Mouse (Mus musculus): Measurements from ENCODE around the gene Ifnar1.
"Not testable (repeated sequence)": the region's sequence is repeated elsewhere in the genome, so short reads cannot be mapped to it uniquely, and the experiment has no call there.

Ifnar1 gene

DNA sequence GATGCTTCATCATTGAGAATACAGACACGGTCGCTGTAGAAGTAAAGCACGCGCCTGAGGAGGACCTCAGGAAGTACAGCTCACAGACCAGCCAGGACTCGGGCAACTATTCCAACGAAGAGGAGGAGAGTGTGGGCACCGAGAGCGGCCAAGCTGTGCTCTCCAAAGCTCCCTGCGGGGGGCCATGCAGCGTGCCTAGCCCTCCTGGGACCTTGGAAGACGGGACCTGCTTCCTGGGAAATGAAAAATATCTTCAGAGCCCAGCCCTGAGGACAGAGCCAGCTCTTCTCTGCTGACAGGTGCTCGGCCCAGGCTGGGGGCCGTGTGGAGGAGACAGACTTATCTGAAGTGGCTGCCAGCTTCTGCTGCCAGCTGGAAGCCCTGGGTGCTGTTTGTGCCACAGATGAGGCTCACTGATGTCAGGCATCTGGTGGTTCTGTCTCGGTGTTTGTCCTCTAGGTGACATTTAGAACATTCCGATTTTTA is 20.1 kb downstream of the Ifnar1 start:
- peak; percentile 24 to 40 for DNase-seq (ENCODE audit: low spot score in 2 of 2)

DNA sequence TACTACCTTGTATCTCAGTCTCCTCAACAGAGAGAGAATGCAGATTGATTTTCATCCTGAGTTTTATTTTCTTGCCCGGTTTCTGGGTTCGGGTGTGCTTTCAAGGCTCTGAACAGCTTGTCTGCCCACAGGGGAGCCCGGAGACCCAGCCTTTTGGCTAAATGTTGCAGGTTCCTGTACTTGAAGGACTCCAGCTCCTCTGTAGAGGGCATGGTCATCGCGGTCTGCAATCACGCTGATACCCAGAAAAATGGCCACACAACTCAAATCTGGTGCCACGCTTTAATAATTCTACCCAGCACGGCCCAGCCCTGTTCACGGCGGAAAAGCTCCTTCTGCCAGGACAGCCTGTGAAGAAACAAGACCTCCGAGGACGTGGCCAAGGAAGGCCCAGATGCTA is 21.4 kb downstream of the Ifnar1 start:
- DNase-seq (ENCODE audit: low spot score in 2 of 2) = no peak

DNA sequence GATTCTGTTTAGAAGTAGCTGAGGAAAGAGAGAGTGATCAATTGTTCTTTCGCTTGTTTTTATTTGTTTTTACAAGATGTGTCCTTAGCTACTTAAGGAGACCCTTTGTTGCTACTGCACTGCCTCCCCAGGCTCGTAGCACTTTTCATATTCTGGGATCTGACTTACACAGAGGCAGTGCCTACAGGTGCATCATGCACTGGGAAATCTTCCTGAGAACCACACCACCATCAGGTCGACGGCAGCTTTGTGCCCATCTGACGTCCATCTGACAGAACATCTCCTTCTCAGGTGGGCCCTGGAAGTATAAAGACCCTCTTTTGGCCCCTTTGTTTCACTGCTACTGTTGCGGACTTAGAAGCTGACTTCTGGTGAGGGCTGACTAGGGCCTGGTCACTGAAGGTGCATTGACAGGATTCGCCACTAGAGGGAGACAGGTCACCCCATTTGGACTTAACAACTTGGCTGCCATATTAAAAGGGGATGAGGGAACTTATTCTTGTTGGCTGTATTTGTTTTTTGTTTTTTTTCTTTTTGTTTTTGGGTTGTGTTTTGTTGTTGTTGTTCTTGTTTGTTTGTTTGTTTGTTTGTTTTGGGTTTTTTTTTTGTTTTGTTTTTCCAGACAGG is 27.2 kb downstream of the Ifnar1 start:
- DNase-seq (ENCODE audit: low spot score in 2 of 2) = peak; percentile 68 to 81

DNA sequence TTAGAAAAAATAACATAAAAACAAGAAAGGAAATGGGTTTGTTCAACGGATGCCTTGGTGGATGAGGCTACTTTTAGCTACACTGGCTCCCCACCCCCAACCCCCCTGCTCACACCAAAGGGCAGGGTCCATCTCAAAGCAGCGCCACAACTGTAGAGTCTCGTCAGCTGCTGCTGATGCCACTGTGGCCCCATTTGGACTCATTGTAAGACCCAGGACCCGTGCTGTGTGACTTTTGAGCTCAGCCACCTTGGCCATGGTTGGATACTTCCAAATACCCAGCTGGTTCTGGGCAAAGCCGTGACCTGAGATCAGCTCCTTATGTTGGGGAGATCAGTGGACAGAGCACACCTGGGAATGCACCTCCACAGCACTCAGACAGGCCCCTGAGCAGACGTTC is 28.1 kb downstream of the Ifnar1 start:
- no peak for DNase-seq (ENCODE audit: low spot score in 2 of 2)

DNA sequence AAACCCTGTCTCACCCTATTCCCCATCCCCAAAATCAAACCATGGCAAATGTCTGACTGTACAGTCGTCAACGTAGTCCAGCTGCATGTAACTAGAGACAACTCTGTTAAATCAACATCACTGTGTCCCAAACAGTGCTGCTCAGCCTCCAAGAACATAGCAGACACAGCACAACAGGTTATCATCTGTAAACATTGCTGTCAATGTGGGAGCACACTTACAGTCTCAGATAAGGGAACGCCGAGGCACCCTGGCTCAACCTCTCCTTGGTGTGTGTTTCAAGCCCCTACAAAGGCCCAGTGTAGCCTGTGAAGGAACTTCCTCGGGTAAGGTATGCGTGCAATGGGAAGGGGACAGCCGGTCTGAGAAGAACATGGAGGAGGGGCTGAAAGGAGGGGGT is 32.0 kb downstream of the Ifnar1 start:
- DNase-seq (ENCODE audit: low spot score in 2 of 2) = no peak

DNA sequence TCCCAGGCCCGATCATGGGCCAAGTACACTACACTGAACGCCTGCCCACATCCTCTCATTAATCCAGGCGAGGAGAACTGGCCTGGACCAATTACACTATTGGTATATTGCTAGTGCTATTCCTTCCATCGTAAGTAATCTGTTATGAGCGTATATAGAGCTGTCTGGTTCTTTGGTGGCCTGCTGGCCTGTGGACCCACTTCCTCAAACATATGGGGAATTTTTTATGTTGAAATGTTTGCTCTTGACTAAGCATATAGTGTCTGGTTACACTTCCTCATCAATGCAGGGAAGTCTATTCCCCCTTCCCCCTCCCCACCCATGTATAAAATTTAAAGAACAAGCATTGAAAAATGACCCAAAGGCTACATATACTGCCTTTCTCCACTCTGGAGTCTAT is 37.0 kb downstream of the Ifnar1 start:
- DNase-seq (ENCODE audit: low spot score in 2 of 2) = no peak

DNA sequence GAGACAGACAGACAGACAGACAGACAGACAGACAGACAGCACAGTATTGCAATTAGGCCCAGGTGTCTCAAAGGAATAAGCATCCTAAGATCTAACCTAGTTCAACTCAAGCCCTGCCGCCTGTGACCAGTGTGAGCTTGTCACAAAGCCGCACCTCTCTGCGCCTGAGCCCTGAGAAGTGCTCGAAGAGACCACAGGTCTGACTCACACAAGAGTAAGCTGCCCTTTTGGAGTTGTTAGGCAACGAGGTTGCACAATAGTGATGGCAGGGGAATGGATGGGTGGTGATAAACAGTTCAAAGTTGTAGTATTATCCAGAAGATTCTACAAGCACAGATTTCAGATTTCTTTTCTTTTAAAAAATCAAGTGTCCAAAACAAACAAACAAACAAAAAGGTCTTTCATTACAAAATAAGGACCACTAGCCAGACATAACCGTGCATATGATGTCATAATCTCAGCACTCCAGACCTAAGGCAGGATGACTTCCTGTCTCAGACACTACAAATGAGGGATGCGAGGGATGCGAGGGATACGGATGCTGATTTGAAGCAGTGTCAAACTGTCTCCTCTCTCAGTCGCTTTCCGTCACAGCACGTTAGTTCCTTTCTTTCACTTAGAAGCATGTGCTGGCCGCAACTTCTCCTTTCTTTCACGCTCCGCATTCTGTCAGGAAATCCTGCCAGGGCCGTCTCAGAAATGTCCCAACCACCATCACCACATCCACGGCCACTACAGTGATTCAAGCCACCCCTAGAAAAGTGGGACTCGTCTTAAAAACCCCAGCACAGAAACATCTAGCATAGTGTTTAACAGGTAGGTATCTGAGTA is 37.7 kb downstream of the Ifnar1 start:
- DNase-seq (ENCODE audit: low spot score in 2 of 2) = peak in 1 of 2 experiments; percentile 57

DNA sequence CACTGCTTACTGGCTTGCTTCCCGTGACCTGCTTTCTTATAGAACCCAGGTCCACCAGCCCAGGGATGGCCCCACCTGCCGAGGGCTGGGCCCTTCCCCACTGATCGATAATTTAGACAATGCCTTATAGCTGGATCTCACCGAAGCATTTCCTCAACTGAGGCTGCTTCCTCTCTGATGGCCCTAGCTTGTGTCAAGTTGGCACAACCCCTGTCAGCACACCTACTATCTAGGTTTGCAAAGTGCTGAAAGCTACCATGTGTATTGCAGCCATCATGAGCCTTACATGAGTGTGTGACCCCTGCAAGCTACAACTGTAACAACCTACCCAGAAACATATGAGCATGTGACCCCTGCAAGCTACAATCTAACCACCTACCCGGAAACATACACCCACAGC is 39.2 kb downstream of the Ifnar1 start:
- no peak for DNase-seq (ENCODE audit: low spot score in 2 of 2)

DNA sequence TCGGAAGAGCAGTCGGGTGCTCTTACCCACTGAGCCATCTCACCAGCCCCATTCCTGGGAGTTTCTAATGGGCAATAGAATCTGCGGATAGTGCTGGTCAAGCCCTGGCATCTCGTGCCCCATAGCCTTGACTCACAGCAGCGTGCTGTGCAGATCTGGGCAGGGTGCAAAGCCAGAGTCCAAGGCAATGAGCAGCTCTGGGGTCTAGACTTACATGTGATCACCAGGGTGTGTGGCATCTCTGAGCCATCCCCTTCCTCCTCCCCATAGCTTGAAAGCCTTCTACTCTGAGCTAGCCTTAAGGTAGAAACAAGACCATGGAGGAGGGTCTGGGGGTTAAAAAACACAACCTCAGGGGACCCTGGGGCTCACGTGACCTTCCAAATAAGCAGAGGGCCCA is 41.2 kb downstream of the Ifnar1 start:
- no peak for DNase-seq (ENCODE audit: low spot score in 2 of 2)

DNA sequence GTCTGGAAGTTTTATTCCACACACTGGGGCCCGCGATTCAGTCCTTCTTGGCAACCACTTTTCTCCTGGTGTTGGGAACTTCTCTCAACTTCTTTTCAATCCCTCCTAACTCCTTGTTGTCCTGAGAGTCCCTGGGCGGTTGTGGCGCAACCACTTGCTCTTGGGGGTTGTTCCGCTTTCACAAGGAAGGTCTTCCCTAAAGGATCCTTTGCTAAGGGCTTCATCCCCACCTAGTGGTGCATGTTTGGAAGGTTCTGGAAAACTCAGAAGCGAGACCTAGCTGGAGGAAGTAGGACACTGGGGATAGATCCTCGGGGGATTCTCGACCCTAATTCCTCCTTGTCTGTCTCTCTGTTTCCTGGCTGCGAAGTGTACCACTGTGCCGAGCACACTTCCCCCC is 42.0 kb downstream of the Ifnar1 start:
- peak; percentile 67 to 71 for DNase-seq (ENCODE audit: low spot score in 2 of 2)

DNA sequence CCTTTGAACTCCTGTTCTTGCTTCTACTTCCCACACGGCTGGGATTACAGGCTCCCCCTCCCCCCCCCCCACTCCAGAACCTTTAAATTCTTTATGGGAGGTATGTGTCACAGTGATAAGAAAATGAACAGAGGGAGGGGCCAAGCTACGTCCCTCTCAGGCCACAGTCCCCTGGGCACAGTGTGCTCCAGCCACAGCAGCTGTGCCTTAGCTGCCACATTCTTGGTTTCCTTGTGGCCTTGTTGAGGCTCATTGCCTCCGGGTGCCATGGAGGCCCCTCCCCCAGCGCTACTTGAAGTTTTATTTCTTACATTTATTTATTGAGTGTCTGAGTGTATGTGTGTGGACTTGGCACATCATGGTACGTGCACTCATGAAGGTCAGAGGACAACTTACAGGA is 42.5 kb downstream of the Ifnar1 start:
- no peak for DNase-seq (ENCODE audit: low spot score in 2 of 2)

DNA sequence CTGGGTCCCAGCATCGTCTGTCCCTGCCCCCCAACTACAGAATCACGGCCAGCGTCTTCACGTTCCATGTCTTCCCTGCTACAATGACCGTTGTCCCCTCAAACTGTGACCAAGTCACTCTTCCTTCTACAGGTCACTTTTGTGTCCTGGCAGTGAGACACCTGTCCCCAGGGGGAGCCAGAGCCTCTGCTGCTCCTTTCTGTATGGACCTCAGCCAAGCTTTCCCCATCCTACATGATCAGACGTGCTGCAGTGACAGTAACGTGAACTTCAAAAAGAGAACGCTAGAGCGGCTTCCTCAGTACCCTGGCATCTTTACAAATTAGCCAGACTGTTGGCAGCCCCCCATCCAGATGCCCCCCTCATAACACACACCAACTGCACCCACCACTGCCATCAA is 43.5 kb downstream of the Ifnar1 start:
- no peak for DNase-seq (ENCODE audit: low spot score in 2 of 2)

DNA sequence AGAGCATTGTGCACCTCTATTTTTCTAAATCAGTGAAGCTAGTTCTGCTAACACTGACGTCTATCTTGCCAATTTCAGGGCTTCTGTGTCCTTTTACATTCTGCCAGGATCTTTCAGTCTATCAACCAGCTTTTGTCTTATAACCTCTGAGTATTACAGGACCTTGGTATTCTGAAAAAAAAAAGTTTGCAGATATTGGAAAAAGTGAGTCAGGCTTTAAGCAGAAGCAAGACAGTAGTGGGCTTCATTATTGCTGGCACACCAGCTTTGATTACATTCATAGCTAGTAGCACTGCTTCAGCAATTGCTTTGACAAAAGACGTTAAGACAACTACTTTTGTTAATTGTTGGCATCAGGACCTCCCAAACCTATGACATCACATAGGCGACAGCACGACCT is 45.8 kb downstream of the Ifnar1 start:
- DNase-seq (ENCODE audit: low spot score in 2 of 2) = not testable (repeated sequence)

DNA sequence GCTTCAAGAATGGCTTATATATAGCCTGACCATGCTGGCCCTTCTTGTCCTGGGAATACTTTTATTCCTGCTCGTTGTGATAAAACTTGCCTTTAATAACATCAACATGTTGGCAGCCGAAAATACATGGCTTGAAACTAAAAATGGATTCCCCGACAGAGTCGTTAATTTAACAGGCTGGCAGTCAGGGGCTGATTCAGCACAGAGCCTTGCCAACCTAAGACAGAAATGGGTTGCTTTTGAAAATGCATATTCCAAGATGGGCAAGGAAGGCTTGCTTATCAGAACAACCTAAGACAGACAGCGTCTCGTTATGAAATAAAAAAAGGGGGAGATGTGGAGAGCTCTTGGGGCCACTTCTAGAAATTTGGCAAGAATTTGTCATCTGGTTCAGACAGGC is 46.8 kb downstream of the Ifnar1 start:
- DNase-seq (ENCODE audit: low spot score in 2 of 2) = no peak

DNA sequence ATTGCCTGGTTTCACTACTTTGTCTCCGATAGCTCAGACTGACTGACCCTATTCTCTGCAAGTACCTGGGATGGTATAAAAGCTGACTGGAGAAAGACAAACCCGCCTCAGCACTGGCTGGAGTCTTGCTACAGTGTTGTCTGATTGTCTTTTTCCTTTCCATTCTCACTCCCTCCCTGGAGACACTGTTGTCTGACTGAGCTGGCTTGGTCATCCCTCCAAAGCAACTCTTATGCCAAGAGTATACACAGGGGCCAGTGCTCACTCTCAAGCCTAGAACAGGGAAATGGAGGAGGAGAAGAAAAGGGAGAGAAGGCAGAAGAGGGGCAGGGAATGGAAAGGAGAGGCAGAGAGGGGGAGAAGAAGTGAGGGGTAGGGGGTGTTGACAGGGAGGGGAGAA is 47.4 kb downstream of the Ifnar1 start:
- DNase-seq (ENCODE audit: low spot score in 2 of 2) = no peak

DNA sequence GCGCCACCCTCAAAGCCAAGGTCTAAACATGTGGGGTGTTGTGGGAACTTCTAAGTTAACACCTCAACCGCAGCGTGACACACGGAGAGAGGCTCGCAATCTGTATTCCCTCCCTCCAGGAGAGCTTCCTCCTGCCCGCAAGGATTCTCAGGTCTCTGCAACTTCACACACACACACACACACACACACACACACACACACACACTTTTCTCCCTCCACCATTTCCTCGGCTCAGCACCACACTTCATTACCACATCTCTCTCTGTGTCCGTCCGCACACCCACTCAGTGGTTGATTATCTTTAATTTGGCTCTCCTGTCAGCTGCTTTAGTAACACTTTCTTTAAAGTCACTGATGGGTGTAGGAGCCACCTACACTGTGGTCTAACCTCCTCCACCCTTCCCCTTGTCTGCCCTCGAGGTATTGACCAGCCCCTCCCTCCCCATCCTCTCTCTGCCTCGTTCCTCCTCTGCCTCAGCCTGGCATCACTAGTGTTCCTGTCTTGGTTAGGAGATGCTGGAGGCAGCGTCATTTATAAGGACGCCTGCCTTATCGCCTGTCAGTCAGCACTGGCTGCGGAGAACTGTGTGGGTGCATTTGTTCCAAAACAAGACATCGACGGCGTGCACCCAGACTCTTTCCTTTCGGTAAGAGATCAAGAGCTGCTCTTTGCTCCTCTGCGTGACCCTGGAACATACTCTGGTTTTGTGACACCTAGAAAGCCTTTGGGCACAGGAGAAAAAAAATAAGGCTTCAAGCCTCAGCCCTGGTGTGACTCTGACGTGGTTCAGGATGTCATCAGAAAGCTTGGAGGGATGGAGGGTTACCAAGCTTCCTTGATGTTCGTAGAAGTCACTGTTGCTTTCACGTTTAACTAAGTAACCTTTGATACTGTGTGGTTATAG is 48.3 kb downstream of the Ifnar1 start:
- no peak for DNase-seq (ENCODE audit: low spot score in 2 of 2)

DNA sequence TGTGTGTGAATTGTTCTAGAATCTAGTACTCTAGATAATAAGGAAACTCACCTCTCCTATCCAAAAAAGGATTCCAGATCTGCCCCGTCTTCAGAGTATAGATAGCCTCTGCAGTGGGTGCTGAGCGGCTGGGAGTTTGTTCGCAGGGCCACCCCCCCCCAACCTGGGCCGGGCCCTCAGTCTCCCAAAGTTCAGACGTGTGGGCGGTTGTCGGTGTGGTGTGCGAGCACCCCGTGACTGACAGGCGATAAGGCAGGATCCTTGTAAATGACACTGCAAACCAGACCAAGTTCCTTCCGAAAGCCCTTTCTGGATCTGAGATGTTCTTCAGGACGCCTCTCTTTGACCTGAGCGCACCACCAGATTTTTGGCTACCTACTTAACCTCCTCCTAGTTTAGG is 49.4 kb downstream of the Ifnar1 start:
- no peak for DNase-seq (ENCODE audit: low spot score in 2 of 2)

DNA sequence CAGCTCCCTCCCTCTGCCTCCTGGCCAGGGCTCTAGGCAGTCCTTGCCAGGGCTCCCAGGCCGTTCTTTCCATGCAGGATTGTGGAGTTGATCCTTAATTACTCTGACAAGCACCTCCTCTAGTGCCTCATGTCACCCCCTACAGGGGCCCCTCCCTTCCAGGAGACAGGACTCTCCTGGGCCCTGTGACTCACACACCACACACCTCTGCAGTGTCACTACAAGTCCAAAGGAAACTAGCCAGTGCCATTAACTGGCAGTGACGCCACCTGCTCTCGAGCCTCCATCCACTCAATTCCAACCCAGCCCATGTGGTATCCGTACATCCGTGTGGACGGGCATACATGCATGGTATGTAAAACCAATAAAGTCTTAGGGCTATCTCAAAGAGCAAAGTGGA is 49.9 kb downstream of the Ifnar1 start:
- no peak for DNase-seq (ENCODE audit: low spot score in 2 of 2)

DNA sequence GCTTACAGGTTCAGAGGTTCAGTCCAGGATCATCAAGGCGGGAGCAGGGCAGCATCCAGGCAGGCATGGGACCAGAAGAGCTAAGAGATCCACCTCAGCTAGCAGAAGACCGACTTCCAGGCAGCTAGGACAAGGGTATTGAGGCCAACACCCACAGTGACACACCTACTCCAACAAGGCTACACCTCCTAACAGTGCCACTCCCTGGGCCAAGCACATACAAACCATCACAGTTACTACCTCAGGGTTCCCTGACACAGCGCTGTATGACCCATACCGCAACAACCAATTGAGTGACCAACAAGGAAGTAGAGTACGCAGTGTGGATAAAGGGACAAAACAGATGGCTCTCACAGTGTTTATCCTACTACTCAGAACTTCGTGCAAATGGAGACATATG is 51.3 kb downstream of the Ifnar1 start:
- no peak for DNase-seq (ENCODE audit: low spot score in 2 of 2)

DNA sequence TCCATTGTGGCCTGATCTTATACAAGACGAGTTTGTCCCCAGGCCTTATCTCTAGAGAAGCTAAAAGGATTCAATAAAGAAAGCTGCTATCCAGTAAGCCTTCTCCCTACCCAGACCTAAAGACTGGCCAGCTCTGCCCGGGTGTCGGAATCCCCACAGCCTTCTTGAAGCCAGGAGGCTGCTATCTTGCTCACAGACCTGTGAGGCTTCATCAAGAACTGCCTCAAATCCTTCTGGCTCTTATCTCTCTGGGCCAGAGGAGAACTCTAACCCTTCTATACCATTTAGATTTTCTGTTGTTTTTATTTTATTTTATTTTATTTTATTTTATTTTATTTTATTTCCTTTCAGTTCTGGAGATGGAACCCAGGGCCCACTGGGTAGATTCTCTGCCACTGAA is 52.0 kb downstream of the Ifnar1 start:
- no peak for DNase-seq (ENCODE audit: low spot score in 2 of 2)

DNA sequence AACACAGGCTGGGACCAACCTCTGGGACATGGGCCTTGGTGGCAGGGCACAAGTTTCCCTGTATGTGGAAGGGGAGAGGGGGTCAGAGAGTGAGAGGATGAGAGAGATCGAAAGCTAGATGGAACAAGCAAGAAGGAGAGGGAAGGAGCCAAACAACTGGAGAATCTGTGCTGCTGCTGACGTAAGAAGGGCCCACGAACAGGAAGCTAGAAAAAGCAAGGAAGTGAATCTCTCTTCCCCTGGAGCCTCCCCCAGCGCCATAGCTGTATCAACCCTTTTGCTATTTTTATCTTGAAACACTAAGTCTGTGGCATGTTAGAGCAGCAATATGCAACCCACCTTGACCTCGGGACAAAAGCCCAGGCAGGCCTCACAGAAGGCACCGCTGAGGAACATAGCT is 53.0 kb downstream of the Ifnar1 start:
- no peak for DNase-seq (ENCODE audit: low spot score in 2 of 2)

DNA sequence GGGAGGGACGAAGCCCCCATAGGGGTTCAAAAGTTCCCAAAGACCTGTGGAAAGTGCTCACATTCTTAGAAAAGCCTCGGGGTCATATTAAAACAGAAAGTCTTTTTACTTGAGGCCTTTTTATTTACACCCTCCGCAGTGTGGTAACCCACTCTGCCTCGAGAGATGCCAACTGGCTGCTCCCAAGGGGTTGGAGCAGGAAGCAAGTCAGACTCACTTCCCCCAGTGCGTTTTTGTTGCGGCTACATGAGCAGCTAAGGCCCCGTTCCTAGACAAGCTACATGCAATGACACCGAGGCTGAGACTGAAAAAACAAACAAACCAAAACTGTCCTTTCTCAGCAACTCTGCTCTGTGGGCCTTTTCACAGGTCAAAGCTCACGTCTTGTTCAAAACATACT is 53.5 kb downstream of the Ifnar1 start:
- DNase-seq (ENCODE audit: low spot score in 2 of 2) = no peak
